Mouse (Mus musculus): ENCODE results near the gene Tmbim1. TPM values are rescaled to one million over a fixed set of nuclear protein-coding genes. Genes with fewer than 3 reads are reported as not detected.

Tmbim1 gene
- polyA plus RNA-seq, 1 experiment, result 140 TPM

DNA sequence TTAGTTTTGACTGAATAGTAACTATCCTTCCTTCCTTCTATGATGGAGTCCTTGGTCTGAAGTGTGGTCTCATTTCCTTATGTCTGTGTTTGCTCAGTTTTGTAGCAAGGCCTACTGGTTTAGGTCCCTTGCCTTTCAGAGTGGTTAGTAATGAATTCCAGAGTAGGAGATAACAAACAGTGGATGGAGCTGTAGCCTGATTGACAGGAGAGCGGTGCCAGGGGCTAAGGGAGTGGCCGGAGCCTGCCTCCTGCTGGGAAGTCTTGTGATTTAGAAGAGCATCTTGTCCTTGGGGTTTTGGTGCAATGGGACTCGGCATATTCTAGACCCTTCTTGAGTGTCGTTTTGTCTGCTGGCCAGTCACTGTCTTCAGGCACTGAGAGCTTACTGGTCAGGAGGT, 48.6 kb downstream of the Tmbim1 start:
- no peaks in the 10 kb centered on the region for H3K27me3 ChIP-seq (replicated peaks)
- TF ChIP-seq GATA1 (IDR thresholded peaks at IDR 0.05; ENCODE audit: borderline replicate concordance, low read length), result no peak
- H3K4me3 ChIP-seq (replicated peaks), result no peak overlapping the region
- peaks cover 94% of the 10 kb centered on the region for H3K36me3 ChIP-seq (replicated peaks; ENCODE audit: low read length)
- H3K4me1 ChIP-seq, result peaks cover 70% of the 10 kb centered on the region
- no peaks in the 10 kb centered on the region for H3K9me3 ChIP-seq

DNA sequence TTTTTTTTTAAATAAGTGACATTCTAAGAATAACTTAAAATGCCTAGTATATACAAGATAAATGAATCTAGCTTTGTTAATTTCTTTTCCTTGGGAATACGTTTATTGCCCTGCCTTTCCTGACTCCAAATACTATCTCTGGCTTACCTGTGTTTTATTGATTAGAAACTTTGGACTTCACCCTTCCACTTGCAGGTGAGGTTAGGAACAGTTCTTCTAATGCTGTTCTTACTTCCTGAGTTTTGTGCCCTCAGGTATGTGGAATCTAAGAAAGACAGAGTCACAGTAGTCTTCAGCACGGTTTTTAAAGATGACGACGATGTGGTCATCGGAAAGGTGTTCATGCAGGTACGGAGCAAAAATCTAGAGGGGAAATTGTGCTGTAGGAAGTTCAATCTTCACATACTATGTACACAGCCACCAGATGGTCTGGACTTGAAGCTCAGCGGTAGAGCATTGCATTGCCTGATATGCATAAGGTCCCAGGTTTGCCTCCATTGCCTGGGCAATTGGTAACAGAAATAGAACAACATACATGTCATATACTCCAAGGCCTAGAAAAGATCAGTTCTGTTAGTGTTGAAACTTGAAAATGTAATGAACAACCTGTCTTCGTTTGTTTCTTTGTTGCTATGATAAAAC, 49.6 kb downstream of the Tmbim1 start:
- H3K9me3 ChIP-seq, result no peaks in the 10 kb centered on the region
- no peaks in the 10 kb centered on the region for H3K27me3 ChIP-seq (replicated peaks)
- peaks cover 95% of the 10 kb centered on the region for H3K36me3 ChIP-seq (replicated peaks; ENCODE audit: low read length)
- no peak overlapping the region for H3K4me3 ChIP-seq (replicated peaks)
- no peak for TF ChIP-seq FLI1 (IDR thresholded peaks at IDR 0.05; ENCODE audit: low read length)
- TF ChIP-seq GATA1 (IDR thresholded peaks at IDR 0.05; ENCODE audit: borderline replicate concordance, low read length), result no peak
- peaks cover 75% of the 10 kb centered on the region for H3K4me1 ChIP-seq

DNA sequence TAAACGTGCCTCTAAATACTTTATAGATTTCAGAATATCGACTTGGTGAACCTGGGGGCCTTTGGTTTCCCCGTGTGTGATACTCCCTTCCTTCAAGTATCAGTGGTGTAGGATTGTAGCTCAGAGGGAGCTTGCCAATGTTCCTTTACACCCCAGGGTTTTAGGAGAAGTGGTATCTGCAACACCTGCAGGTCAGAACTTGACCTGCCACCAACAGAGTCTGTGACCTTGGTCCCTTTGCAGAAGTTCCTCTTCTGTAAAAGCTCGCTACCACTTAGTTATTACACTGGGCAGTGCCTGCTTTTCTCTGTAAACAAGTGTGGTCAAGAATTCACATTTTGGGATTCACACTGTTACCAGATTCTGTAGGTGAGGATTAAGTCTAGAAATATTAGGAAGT, 55.3 kb downstream of the Tmbim1 start:
- peak overlapping the region; percentile 33 for H3K4me3 ChIP-seq (replicated peaks)
- H3K9me3 ChIP-seq, result no peaks in the 10 kb centered on the region
- no peak for TF ChIP-seq FLI1 (IDR thresholded peaks at IDR 0.05; ENCODE audit: low read length)
- no peak for TF ChIP-seq GATA1 (IDR thresholded peaks at IDR 0.05; ENCODE audit: borderline replicate concordance, low read length)
- H3K27me3 ChIP-seq (replicated peaks), result no peaks in the 10 kb centered on the region
- H3K36me3 ChIP-seq (replicated peaks; ENCODE audit: low read length), result peaks cover 94% of the 10 kb centered on the region
- peaks cover 89% of the 10 kb centered on the region for H3K4me1 ChIP-seq

DNA sequence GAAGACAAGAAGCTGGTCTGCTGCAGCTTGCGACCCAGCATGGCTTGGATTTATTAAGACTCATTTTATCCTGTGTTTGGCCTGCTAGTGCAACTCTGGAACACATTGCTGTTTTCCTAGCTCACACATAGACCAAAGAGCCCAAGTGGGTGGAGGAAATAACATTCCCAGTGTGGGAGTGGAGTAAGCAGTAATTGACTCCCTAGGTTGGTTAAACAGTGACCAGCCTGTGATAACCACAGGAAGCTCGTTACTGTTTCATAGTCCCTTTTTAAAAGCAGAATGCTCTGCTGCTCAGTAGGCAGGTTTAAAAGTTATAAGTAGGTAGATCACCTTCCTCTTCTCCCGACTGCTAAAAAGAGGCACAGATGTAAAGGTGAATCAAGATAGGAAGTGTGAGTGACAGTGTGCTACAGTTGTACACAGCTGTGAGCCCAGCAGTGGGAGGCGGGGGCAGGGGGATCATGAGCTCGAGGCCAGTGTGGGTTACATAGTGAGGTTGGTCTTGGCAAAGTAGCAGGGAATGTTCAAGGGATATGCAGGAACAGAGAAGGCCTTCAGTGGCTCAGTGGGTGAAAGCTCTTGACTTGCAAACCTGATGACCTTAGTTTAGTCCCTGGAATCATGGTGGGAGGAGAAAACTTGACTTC, 56.0 kb downstream of the Tmbim1 start:
- peaks cover 93% of the 10 kb centered on the region for H3K36me3 ChIP-seq (replicated peaks; ENCODE audit: low read length)
- no peaks in the 10 kb centered on the region for H3K9me3 ChIP-seq
- H3K27me3 ChIP-seq (replicated peaks), result no peaks in the 10 kb centered on the region
- H3K4me1 ChIP-seq, result peaks cover 92% of the 10 kb centered on the region
- peak overlapping the region; percentile 89 for H3K4me3 ChIP-seq (replicated peaks)
- no peak for TF ChIP-seq FLI1 (IDR thresholded peaks at IDR 0.05; ENCODE audit: low read length)
- TF ChIP-seq GATA1 (IDR thresholded peaks at IDR 0.05; ENCODE audit: borderline replicate concordance, low read length), result no peak

DNA sequence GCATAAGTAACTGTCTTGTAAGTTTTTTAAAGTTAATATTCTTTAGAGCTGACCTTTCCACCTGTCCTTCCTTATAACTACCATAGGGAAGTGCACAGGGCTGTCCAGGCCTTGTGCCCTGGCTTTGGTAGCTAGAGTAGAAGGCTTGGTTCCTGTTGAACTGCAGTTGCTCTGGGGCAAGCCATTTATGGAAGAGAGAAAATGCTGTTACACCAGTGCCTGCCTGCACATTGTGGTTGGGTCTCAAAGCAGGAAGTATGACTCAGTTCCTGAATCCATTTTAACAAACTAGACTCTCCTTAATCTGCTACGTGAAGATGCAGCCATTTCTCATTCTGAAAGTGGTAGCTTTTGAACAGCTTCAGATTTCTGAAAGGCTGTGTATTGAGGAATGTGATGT, 56.6 kb downstream of the Tmbim1 start:
- H3K36me3 ChIP-seq (replicated peaks; ENCODE audit: low read length), result peaks cover 92% of the 10 kb centered on the region
- H3K9me3 ChIP-seq, result no peaks in the 10 kb centered on the region
- no peaks in the 10 kb centered on the region for H3K27me3 ChIP-seq (replicated peaks)
- peaks cover 94% of the 10 kb centered on the region for H3K4me1 ChIP-seq
- H3K4me3 ChIP-seq (replicated peaks), result peak overlapping the region; percentile 89
- TF ChIP-seq FLI1 (IDR thresholded peaks at IDR 0.05; ENCODE audit: low read length), result no peak; the same call in 1 of the 2 replicates
- TF ChIP-seq GATA1 (IDR thresholded peaks at IDR 0.05; ENCODE audit: borderline replicate concordance, low read length), result no peak

DNA sequence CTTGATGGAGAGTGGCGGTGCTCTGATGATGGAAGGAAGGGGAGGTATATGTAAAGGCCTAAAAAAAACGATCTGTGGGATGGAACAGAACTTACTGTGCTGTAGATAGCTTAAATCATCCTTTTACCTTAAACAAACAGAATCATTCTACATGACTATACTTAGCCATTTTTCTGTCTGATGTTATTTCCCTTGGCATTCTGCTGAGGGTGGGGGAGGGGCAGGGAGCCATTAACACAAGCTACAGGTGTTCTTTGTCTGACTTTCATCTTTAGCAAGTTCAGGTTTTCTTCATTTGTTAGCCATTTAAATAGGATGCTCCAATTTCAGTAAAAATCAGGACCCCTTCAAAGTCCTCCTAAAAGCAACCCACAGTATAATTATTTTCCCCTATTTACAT, 59.9 kb downstream of the Tmbim1 start:
- Histone ChIP-seq H3K4me1 (peaks cover 95% of the 10 kb centered on the region), H3K9me3 (no peaks in the 10 kb centered on the region), H3K4me3 (replicated peaks) (peak overlapping the region; percentile 1), H3K27me3 (replicated peaks) (no peaks in the 10 kb centered on the region), H3K36me3 (replicated peaks; ENCODE audit: low read length) (peaks cover 86% of the 10 kb centered on the region)
- TF ChIP-seq GATA1 (IDR thresholded peaks at IDR 0.05; ENCODE audit: borderline replicate concordance, low read length) (no peak), FLI1 (IDR thresholded peaks at IDR 0.05; ENCODE audit: low read length) (no peak)

DNA sequence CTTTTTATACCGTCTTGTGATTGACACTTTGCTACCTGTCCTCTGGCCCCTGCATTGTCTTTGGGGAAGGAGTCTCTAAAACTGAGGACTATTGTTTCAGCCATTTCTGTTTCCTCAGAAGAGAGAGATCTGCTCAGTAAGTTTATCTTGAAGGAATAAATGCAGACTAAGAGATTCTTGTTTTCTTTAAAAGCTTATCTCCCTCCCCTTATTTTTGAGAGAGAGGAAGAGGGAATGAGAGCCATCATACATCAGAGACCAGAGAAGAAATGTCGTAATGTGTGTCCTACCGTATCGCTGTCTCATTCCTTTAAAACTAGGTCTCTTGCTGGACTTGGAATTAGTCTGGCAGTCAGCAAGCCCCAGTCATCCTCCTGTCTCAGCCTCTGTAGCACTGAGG, 64.6 kb downstream of the Tmbim1 start:
- H3K36me3 ChIP-seq (replicated peaks; ENCODE audit: low read length), result peaks cover 64% of the 10 kb centered on the region
- no peaks in the 10 kb centered on the region for H3K27me3 ChIP-seq (replicated peaks)
- no peak for TF ChIP-seq GATA1 (IDR thresholded peaks at IDR 0.05; ENCODE audit: borderline replicate concordance, low read length)
- TF ChIP-seq FLI1 (IDR thresholded peaks at IDR 0.05; ENCODE audit: low read length), result no peak
- peak overlapping the region; percentile 100 for H3K4me3 ChIP-seq (replicated peaks)
- H3K4me1 ChIP-seq, result peaks cover 73% of the 10 kb centered on the region
- H3K9me3 ChIP-seq, result no peaks in the 10 kb centered on the region

DNA sequence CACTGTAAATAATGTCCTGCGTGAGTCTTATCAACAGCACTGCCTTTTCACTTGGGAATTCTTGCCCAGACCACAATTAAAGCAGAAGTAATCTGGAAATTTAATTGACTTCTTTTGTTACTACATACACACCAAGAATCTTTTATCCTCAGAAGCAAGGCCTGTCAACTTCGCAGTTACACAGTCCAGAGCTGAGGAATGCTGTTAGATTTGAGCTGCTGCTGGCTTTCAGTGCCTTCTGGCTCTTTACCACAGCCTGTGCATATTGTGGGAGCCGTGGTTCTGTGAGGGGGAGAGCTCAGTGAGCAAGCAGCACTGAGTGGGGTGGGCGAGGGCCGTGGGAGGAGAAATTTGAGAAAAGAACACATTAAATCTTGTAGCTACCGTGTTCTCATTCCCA, 65.1 kb downstream of the Tmbim1 start:
- Histone ChIP-seq H3K36me3 (replicated peaks; ENCODE audit: low read length) (peaks cover 59% of the 10 kb centered on the region), H3K9me3 (no peaks in the 10 kb centered on the region), H3K4me1 (peaks cover 70% of the 10 kb centered on the region), H3K27me3 (replicated peaks) (no peaks in the 10 kb centered on the region), H3K4me3 (replicated peaks) (peak overlapping the region; percentile 100)
- no peak for TF ChIP-seq FLI1 (IDR thresholded peaks at IDR 0.05; ENCODE audit: low read length)
- no peak for TF ChIP-seq GATA1 (IDR thresholded peaks at IDR 0.05; ENCODE audit: borderline replicate concordance, low read length)

DNA sequence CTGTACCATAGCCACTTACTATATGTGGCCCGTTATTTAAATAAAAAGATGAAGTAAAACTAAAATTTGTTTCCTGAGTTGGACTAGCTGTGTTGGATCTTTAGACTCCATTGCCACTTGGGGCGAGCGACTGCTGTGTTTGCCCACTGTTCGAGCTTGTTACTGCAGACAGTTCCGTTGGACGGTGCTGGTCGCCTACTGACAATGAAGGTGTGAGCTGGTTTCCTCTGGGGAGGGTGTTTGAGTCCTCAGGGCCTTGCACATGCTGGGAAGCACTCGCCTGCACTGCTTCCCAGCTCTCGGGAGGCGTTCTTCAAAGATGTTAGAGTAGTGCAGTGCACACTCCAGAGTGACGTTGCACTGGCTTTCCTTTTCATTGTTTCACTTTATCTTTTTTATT, 65.8 kb downstream of the Tmbim1 start:
- H3K36me3 ChIP-seq (replicated peaks; ENCODE audit: low read length), result peaks cover 52% of the 10 kb centered on the region
- H3K4me1 ChIP-seq, result peaks cover 70% of the 10 kb centered on the region
- no peaks in the 10 kb centered on the region for H3K27me3 ChIP-seq (replicated peaks)
- no peak for TF ChIP-seq GATA1 (IDR thresholded peaks at IDR 0.05; ENCODE audit: borderline replicate concordance, low read length)
- no peak for TF ChIP-seq FLI1 (IDR thresholded peaks at IDR 0.05; ENCODE audit: low read length)
- peak overlapping the region; percentile 100 for H3K4me3 ChIP-seq (replicated peaks)
- no peaks in the 10 kb centered on the region for H3K9me3 ChIP-seq

DNA sequence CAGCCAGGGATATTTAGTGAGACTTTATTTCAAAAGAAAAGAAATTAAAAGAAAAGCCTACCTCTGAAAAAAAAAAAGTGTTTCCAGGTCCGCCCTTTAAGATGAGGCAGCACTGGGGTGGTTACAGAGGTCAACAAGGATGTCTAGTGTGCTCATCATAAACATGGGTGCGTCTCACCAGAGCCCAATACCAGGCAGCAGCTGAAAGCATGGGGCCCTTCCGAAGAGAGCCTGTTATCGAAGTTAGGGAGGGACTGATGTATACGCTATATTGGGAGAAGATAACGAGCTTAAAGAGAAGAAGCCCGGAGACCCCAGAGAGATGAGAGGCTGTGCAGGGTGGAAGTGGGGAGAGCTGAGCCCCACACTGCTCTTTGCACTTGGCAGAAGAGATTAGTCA, 66.3 kb downstream of the Tmbim1 start:
- H3K4me3 ChIP-seq (replicated peaks), result peak overlapping the region; percentile 100
- H3K9me3 ChIP-seq, result no peaks in the 10 kb centered on the region
- peaks cover 70% of the 10 kb centered on the region for H3K4me1 ChIP-seq
- peaks cover 49% of the 10 kb centered on the region for H3K36me3 ChIP-seq (replicated peaks; ENCODE audit: low read length)
- no peaks in the 10 kb centered on the region for H3K27me3 ChIP-seq (replicated peaks)
- TF ChIP-seq FLI1 (IDR thresholded peaks at IDR 0.05; ENCODE audit: low read length) (no peak), GATA1 (IDR thresholded peaks at IDR 0.05; ENCODE audit: borderline replicate concordance, low read length) (no peak)

Other genes with a start within 250 kb of the Tmbim1 start
- gene Tns1, start 181.2 kb downstream of the Tmbim1 start, polyA plus RNA-seq (2012; ENCODE audit: insufficient read depth, low replicate concordance), result 13.2 and 21.9 TPM in 2 replicates
- gene Rufy4, start 180.1 kb downstream of the Tmbim1 start, polyA plus RNA-seq (2012; ENCODE audit: insufficient read depth, low replicate concordance), result 0.41 TPM in 1 of 2 replicates, not detected in the other
- gene Cxcr2, start 151.6 kb downstream of the Tmbim1 start, polyA plus RNA-seq (2012; ENCODE audit: insufficient read depth, low replicate concordance), result 0.70 TPM in 1 of 2 replicates, not detected in the other
- not detected in 2 replicates for gene Cxcr1, start 111.0 kb downstream of the Tmbim1 start, polyA plus RNA-seq (2012; ENCODE audit: insufficient read depth, low replicate concordance)
- 817 and 1,833 TPM in 2 replicates for gene Arpc2, start 69.5 kb downstream of the Tmbim1 start, polyA plus RNA-seq (2012; ENCODE audit: insufficient read depth, low replicate concordance)
- 0.28 TPM in 1 of 2 replicates, not detected in the other for gene Gpbar1, start 27.1 kb downstream of the Tmbim1 start, polyA plus RNA-seq (2012; ENCODE audit: insufficient read depth, low replicate concordance)
- gene Aamp, start 20.9 kb downstream of the Tmbim1 start, polyA plus RNA-seq (2012; ENCODE audit: insufficient read depth, low replicate concordance), result 180 and 228 TPM in 2 replicates
- 113 and 116 TPM in 2 replicates for gene Pnkd, start 20.7 kb downstream of the Tmbim1 start, polyA plus RNA-seq (2012; ENCODE audit: insufficient read depth, low replicate concordance)
- gene Catip, start 56.5 kb upstream of the Tmbim1 start, polyA plus RNA-seq (2012; ENCODE audit: insufficient read depth, low replicate concordance), result 0.59 TPM in 1 of 2 replicates, not detected in the other
- 6.3 and 57.9 TPM in 2 replicates for gene Slc11a1, start 69.6 kb upstream of the Tmbim1 start, polyA plus RNA-seq (2012; ENCODE audit: insufficient read depth, low replicate concordance)
- gene Ctdsp1, start 85.9 kb upstream of the Tmbim1 start, polyA plus RNA-seq (2012; ENCODE audit: insufficient read depth, low replicate concordance), result 33.8 and 117 TPM in 2 replicates
- gene Vil1, start 103.8 kb upstream of the Tmbim1 start, polyA plus RNA-seq (2012; ENCODE audit: insufficient read depth, low replicate concordance), result not detected in 2 replicates
- gene Cnot9, start 200.4 kb upstream of the Tmbim1 start, polyA plus RNA-seq (2012; ENCODE audit: insufficient read depth, low replicate concordance), result 7.3 and 10.2 TPM in 2 replicates
- gene Plcd4, start 237.3 kb upstream of the Tmbim1 start, polyA plus RNA-seq (2012; ENCODE audit: insufficient read depth, low replicate concordance), result not detected in 2 replicates
- gene Usp37, start 238.7 kb upstream of the Tmbim1 start, polyA plus RNA-seq (2012; ENCODE audit: insufficient read depth, low replicate concordance), result 0.17 TPM in 1 of 2 replicates, not detected in the other

Data from megakaryocyte, embryonic 14.5 days (primary cell).